Mouse (Mus musculus) lung, adult 2 months (tissue): Measurements from ENCODE around the gene Sdhaf2.

Source experiments
- CTCF ChIP-seq: fragments of 200-500 bp; IDR thresholded peaks from 2 replicates; pipeline ENCODE4 v1.5.1; 2011; ENCODE audit warnings: mild to moderate bottlenecking, low read length, control low read depth; ENCODE audit not compliant: insufficient read depth
- POLR2A ChIP-seq: fragments of 200-500 bp; IDR thresholded peaks from 2 replicates; pipeline ENCODE4 v1.6.1; 2011; ENCODE audit warnings: low read depth, mild to moderate bottlenecking, control low read depth, low read length, borderline replicate concordance; ENCODE audit errors: extremely low read depth

- no peak for TF ChIP-seq POLR2A
- TF ChIP-seq CTCF = no peak
Measured at GRCm38 (mm10) chr19:10479541-10479940, 46.4 kb downstream of the Sdhaf2 start.
